Mouse (Mus musculus) liver, adult 2 months (tissue): ENCODE measurements around the gene Alg12.

Source experiments
- CTCF ChIP-seq: fragments of 200-500 bp; IDR thresholded peaks from 2 replicates; pipeline ENCODE4 v1.5.1; 2011; ENCODE audit warnings: low read depth, low read length, control low read depth
- POLR2A ChIP-seq: fragments of 200-500 bp; IDR thresholded peaks from 2 replicates; pipeline ENCODE4 v1.6.1; 2011; ENCODE audit warnings: low read length, control low read depth; ENCODE audit not compliant: insufficient read depth; ENCODE audit errors: extremely low read depth

- no peak for TF ChIP-seq CTCF
- TF ChIP-seq POLR2A: no peak
Measured at GRCm38 (mm10) chr15:88843486-88844097, 24.5 kb upstream of the Alg12 start.
